Mouse (Mus musculus): Measurements from ENCODE around the gene Spef1.

Spef1 gene

DNA sequence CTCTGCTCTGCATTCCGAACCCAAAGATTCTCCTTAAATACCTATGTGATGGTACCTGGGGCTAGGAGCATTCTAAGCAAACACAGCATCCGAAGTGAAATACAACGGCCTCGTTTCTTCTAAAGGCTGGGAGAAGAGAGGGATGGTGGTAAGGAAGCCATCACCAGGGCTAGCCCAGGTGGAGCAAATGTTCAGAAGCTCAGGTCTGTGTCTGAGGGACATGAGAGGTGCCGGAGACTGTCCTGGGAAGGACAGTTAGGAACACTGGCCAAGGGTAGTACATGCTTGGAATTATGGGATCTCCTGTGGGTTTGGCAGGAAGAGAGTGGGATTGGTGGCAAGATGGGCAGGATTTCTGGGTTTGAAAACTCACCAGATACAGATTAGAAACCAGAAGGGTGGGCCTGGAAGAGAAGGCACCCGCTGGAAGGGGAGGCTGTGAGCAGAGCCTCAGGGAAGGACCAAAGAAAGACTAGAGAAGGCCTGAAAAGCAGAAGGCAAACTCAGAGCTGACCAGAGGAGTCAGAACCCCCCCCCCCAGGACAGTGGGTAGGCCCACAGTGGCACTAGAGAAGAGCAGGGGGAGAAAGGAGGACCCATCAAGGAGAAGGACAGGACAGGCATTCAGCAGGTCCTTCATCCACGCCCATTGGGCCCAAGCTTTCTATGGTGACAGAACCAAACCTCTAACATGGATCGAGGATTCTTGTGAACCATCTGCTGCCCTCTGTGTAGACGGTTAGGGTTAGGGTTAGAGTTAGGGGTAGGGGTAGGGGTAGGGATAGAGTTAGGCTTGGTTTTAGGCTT lies 61.7 kb downstream of the Spef1 start:
- peak in 1 of 2 experiments; percentile 8 for DNase-seq (ENCODE audit: low spot score in 2 of 2)

DNA sequence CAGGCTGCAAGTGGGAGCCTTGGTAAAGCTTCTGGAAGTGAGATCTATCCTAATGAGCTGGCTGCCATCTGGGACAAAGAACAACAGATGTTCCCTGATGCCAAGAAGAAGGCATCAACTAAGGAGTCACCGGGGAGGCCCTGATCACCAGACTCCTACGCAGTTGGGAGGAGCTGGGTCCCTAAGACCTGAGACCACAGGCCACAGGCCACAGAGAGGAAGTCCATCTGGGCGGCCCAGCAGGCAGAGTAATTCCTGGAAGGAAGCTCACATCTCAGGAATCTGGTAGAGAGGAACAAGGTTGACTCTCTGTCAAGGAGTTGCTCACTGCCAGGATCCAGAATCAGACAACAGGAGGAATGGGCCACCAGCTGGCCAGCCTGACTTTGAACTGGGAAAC lies 62.9 kb downstream of the Spef1 start:
- DNase-seq (ENCODE audit: low spot score in 2 of 2): peak in 1 of 2 experiments; percentile 21
